Mouse (Mus musculus): ENCODE data around the gene Arhgef25. TPM values are rescaled to one million over a fixed set of nuclear protein-coding genes. Genes with fewer than 3 reads are reported as not detected.

The Arhgef25 gene
- polyA plus RNA-seq (2017; shearing (Covaris generic)), result 0.32 TPM

GRCm38 (mm10) chr10:127189651-127190381 lies at the start of gene Arhgef25:
Gene Arhgef25, minus strand, starts transcription at chr10:127190083.

GRCm38 (mm10) chr10:127211414-127211854 lies 21.6 kb upstream of the Arhgef25 start, which contains the start of gene Pip4k2c:
Gene Pip4k2c, minus strand, starts transcription at chr10:127211585.

GRCm38 (mm10) chr10:127195328-127196129 lies 5.6 kb upstream of the Arhgef25 start, which contains the start of gene Dtx3:
Gene Dtx3, minus strand, starts transcription at chr10:127195728.

GRCm38 (mm10) chr10:127179871-127180694 lies 9.8 kb downstream of the Arhgef25 start, which contains the start of gene Slc26a10:
Gene Slc26a10, minus strand, starts transcription at chr10:127180645.

GRCm38 (mm10) chr10:127164631-127165353 lies 25.1 kb downstream of the Arhgef25 start, which contains the start of gene B4galnt1:
Gene B4galnt1, plus strand, starts transcription at chr10:127165225.

Other genes starting within 250 kb of the Arhgef25 start
- gene Ctdsp2, start 211.4 kb downstream of the Arhgef25 start, polyA plus RNA-seq (2017; shearing (Covaris generic)), result 18.1 TPM
- 0.22 TPM for gene Avil, start 189.4 kb downstream of the Arhgef25 start, polyA plus RNA-seq (2017; shearing (Covaris generic))
- 51.0 TPM for gene Tsfm, start 159.2 kb downstream of the Arhgef25 start, polyA plus RNA-seq (2017; shearing (Covaris generic))
- gene Mettl1, start 148.7 kb downstream of the Arhgef25 start, polyA plus RNA-seq (2017; shearing (Covaris generic)), result 21.7 TPM
- gene Eef1akmt3, start 148.6 kb downstream of the Arhgef25 start, polyA plus RNA-seq (2017; shearing (Covaris generic)), result 0.18 TPM
- gene Cyp27b1, start 141.8 kb downstream of the Arhgef25 start, polyA plus RNA-seq (2017; shearing (Covaris generic)), result not detected
- 0.32 TPM for gene March9, start 129.9 kb downstream of the Arhgef25 start, polyA plus RNA-seq (2017; shearing (Covaris generic))
- 398 TPM for gene Cdk4, start 126.5 kb downstream of the Arhgef25 start, polyA plus RNA-seq (2017; shearing (Covaris generic))
- 129 TPM for gene Tspan31, start 119.8 kb downstream of the Arhgef25 start, polyA plus RNA-seq (2017; shearing (Covaris generic))
- 33.5 TPM for gene Agap2, start 114.8 kb downstream of the Arhgef25 start, polyA plus RNA-seq (2017; shearing (Covaris generic))
- 232 TPM for gene Os9, start 69.0 kb downstream of the Arhgef25 start, polyA plus RNA-seq (2017; shearing (Covaris generic))
- 632 TPM for gene B4galnt1, start 24.9 kb downstream of the Arhgef25 start, polyA plus RNA-seq (2017; shearing (Covaris generic))
- 6.5 TPM for gene Slc26a10, start 9.4 kb downstream of the Arhgef25 start, polyA plus RNA-seq (2017; shearing (Covaris generic))
- gene Dtx3, start 5.6 kb upstream of the Arhgef25 start, polyA plus RNA-seq (2017; shearing (Covaris generic)), result 141 TPM
- 43.4 TPM for gene Pip4k2c, start 21.5 kb upstream of the Arhgef25 start, polyA plus RNA-seq (2017; shearing (Covaris generic))
- 0.33 TPM for gene Kif5a, start 73.3 kb upstream of the Arhgef25 start, polyA plus RNA-seq (2017; shearing (Covaris generic))
- 131 TPM for gene Dctn2, start 76.3 kb upstream of the Arhgef25 start, polyA plus RNA-seq (2017; shearing (Covaris generic))
- 8.4 TPM for gene Mbd6, start 98.9 kb upstream of the Arhgef25 start, polyA plus RNA-seq (2017; shearing (Covaris generic))
- gene Mars, start 121.7 kb upstream of the Arhgef25 start, polyA plus RNA-seq (2017; shearing (Covaris generic)), result 81.4 TPM
- 164 TPM for gene Arhgap9, start 131.9 kb upstream of the Arhgef25 start, polyA plus RNA-seq (2017; shearing (Covaris generic))
- 0.38 TPM for gene Gli1, start 151.9 kb upstream of the Arhgef25 start, polyA plus RNA-seq (2017; shearing (Covaris generic))
- gene Inhbe, start 164.3 kb upstream of the Arhgef25 start, polyA plus RNA-seq (2017; shearing (Covaris generic)), result not detected
- gene Inhbc, start 180.3 kb upstream of the Arhgef25 start, polyA plus RNA-seq (2017; shearing (Covaris generic)), result not detected
- 15.8 TPM for gene R3hdm2, start 190.2 kb upstream of the Arhgef25 start, polyA plus RNA-seq (2017; shearing (Covaris generic))